Mouse (Mus musculus) T-cell, adult 2 months (primary cell): ENCODE results near the gene Ptgs2.

ENCODE experiments used
- DNase-seq: peaks from one replicate; pipeline ENCODE4 v3.0.0; 2022; ENCODE audit warnings: low spot score

The Ptgs2 gene

DNA sequence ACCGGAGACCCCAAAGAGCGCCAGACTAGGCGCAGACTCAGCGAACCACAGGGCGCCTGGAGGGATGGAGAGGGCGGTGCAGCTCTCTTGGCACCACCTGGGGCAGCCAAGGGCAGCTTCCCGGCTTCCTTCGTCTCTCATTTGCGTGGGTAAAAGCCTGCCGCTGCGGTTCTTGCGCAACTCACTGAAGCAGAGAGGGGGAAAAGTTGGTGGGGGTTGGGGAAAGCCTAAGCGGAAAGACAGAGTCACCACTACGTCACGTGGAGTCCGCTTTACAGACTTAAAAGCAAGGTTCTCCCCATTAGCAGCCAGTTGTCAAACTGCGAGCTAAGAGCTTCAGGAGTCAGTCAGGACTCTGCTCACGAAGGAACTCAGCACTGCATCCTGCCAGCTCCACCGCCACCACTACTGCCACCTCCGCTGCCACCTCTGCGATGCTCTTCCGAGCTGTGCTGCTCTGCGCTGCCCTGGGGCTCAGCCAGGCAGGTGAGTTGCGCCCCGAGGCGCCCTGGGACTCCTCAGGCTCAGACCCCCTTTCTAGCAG lies at the start of gene Ptgs2:
Gene Ptgs2 (plus strand): TSS at position 242 of the 544 bp plus-strand sequence.
- no peak for DNase-seq

DNA sequence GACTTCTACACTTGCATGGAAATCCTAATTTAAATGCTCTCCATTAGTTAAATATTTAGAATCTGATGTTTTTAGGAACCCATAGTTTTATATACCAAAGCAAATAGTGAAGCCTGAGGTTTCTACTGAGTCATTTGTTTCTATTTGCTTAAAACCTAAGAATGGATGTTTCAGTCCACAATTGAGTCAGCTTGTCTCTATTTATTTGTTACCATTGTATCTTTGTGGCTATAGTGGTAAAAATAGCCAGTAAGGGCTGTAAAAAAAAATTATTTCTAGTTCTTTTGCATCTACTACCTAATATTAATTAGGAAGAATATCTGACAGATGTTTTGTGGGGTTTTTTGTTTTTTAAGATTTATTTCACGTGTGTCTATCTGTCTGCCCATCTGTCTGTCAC lies 49.6 kb upstream of the Ptgs2 start:
- DNase-seq = no peak

DNA sequence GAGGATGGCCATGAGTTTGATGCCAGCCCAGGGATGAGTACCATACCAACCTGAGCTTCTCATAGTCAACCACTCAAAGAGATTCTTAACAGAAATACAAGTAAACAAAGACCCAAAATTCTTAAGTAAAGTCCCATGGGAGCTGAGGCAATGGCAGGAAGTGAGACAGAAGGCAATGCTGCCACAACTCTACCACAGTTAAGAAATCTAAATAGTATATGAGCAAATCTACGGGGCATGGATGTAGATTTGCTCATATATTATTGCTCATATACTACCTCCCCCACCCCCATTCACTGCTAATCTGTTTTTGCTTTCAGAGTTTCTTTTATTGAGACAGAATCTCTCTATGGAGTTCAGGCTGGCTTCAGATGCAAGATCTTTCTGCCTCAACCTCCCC lies 34.1 kb upstream of the Ptgs2 start:
- no peak for DNase-seq

DNA sequence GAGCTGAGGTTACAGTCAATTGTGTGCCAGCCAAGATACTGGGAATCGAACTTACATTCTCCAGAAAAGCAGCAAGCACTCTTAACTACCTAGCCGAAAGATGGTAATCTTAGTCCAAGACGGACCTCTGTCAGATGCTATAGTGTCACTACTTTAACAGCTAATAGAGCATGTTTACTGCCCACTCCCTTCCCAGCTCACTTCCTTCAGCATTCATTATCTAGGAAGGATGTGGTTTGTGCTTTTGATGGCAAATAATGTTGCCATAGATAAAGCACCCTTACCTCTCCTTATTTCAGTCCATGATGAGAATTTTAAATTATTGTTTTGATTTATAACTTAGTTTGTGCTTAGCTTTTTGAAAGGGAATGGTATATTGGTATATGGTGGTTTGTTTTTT lies 27.0 kb upstream of the Ptgs2 start:
- no peak for DNase-seq

DNA sequence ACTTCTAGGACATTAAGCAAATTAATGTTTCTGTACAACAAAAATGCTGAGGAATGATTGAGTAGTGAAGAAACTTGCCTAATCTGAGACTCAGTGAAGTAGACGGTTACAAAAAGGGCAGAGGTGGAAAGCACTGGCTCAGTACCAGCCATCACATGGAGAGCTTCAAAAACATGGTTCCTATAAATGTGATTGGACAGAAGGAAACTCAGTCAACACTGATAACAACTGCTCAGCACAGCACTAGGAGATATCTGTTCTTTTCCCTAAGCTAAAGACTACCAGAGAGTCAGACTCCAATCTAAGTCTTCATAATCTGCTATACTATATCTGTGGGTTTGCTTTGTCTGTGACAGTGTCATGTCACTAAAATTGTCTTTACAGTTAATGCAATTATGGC lies 25.2 kb upstream of the Ptgs2 start:
- DNase-seq = no peak

DNA sequence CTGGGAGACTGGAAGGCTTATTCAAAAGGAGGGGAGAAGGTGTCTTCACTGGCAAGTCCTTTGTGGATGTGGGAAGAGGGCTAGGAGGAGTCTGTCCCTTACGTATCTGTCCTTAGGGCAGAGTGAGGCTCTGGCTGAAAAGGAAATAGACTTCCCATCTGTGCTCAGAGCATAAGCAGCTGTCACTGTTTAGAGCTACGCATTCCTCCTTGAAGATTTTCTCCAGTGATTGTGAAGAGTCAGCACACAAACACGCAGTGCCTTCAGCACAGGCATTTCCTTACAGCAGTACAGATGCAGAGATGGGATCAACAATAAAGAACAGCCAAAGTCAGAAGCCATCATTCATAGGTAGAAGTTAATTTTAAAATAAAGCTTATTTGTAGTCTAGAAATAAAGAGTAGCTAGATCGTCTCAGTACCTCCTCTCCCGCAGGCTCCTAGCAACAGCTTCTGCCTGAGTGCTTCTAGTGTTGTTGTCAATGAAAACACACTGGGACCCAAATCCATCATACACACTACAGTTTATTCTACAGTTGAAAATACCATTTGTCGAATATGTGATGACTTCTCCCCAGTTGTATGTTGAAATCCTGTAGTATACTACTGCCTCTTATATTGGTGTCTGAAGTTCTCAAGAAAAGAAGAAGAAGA lies 10.7 kb upstream of the Ptgs2 start:
- no peak for DNase-seq

DNA sequence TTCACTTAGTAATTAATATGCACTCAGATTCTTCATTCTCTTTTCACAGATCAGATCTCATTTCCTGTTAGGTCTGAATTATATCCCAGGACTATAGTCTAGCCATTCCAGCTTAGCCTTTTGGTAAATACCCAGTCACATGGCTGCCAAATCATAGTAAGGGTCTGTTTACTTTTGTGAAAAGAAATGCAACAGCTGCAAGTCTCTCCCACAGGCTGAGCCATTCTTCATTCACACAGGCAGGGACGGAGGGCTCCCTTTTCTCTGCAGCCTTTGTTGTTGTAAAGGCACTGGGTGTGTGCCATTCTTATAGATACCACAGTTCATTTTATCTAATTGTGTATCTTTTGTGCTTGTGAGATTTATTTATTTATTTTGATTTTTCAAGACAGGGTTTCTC lies 9.6 kb upstream of the Ptgs2 start:
- no peak for DNase-seq

DNA sequence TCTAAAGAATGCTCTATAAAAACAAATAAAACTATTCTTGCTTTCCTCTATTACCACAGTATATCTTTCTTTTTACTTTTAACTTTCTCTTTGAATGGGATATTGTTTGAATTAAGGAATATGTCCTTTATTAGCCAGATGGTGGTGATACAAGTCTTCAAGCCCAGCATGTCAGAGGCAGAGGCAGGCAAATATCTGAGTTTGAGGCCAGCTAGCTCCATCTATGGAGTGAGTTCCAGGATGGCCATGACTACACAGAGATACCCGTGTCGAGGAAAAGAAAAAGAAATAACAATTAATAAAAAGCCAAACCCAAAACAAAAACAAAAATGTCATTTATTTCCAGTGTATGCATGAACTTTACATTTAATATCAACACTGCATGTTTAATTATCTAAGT lies 2.8 kb upstream of the Ptgs2 start:
- no peak for DNase-seq

DNA sequence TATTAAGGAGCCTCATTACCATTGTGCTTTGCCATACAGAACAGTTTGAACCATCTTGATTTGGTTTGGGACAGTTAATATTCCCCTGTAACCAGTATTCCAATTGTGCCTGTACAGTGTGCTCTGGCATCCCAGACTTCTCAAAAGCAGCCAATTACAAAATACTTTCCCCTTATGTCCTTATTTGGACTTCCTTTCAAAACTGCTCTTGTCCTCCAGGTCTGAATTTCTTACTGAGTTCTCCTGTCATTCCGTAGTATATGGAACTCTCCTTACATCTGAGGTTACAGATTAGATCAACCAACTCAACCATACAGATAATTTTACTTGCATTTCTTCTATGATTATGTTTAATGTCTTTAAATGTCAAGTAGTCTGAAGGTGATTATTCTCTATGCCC lies 2.1 kb upstream of the Ptgs2 start:
- DNase-seq = no peak

DNA sequence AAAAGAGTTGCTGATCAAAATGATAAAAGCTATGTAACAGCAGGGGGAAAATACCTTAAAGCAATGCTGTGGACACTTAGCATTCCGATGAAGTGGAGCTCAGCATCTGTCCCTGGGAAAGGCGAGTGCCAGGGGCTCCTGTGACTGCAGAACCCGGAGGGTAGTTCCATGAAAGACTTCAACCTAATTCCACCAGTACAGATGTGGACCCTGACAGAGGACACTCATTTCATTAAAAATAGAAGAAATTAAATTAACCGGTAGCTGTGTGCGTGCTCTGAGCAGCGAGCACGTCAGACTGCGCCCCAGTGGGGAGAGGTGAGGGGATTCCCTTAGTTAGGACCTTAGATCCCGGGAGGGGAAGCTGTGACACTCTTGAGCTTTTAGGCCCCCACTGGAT lies 457 bp upstream of the Ptgs2 start:
- DNase-seq = no peak

DNA sequence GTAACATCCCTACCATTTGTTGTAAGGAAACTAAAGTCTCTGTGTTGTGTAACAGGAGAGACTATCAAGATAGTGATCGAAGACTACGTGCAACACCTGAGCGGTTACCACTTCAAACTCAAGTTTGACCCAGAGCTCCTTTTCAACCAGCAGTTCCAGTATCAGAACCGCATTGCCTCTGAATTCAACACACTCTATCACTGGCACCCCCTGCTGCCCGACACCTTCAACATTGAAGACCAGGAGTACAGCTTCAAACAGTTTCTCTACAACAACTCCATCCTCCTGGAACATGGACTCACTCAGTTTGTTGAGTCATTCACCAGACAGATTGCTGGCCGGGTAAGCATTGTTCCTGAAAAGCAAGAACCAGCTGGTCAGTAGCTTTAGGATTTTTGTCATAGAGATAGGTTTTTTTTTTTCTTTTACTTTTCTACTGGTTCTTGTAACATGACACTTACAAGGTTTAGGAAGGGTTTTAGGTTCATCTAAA lies 4.4 kb downstream of the Ptgs2 start:
- no peak for DNase-seq

DNA sequence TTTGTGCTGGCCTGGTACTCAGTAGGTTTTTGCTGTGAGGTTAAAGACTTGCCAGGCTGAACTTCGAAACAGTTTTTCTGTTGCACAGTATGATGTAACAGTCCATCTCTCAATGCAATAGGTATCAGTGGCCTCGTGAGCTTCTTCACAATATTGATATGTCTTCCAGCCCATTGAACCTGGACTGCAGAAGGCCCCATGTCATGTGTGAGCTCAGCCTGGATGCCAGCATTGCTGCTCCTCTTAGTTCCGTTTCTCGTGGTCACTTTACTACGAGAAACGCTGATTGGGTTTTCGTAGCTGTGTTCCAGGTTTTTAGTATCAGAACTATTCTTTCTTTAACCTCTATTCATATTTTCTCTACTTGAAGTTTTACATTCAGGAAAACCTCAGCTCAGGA lies 6.9 kb downstream of the Ptgs2 start:
- DNase-seq = no peak

DNA sequence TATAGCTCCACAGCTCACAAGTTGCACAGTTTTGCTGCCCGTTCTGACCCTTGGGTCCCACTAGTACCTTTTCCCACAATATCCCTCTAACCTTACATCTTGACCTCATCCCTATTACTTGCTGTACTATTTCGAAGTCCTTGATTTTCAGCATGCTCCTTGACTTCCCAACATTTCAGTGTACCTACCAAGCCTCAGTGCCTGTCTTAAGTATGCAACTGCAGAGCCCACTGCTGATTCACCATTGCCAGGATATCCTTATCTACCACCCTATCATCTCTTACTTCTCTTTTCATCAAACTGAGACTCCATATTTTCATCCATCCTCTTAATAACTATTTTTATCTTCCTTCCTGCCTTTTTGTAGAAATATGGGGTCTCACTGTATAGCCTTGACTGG lies 9.8 kb downstream of the Ptgs2 start:
- no peak for DNase-seq

DNA sequence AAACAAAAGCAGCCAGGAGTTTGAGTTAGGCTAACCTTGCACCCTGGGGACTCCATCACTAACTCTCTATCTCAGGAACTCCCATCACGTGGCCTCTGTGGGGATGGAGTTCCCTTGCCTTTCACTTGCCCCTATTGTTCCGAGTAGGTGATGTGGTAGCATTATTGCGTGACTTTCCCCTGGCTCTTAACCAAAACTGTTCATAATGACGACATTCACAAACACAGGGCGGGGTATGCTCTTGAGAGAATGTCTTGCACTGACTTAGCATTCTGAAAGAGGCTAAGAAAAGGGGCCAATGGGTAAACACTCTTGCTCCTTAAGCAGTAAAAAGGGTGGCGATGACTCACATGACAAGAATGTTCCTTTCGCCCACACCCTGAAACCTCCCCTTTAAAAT lies 15.5 kb downstream of the Ptgs2 start:
- DNase-seq = no peak

DNA sequence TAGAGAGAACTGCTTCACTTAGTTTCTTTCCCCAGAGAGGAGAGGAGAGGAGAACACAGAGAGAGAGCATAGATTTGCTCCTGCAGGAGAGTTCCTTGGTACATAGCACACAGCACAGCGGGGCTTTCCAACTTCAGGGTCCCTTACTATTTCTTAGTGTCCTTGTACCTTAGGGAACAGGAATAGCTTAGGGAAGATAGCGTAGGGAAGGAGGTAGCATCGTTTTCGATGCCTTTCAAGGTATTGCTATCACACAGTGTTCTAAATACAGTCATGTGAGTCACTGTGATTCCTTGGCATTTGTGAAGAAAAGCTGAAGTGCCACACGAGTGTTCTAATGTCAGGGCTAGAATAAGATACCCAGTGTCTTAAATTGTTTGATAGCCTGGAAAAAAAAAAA lies 18.5 kb downstream of the Ptgs2 start:
- no peak for DNase-seq

DNA sequence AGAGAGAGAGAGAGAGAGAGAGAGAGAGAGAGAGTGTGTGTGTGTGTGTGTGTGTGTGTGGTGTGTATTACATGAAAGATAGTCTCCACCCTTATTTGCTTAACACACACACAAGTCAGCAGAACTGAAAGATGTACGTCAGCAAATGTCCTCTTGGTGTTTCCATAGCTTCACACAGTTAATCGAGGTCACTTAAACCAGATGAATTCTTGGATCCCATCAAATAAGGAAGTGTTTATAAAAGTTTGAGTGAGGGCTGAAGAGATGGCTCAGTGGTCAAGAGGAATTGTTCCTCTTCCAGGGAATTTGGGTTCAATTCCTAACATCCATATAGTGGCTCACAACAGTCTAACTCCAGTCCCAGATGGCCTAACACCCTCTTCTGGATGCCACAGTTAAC lies 25.7 kb downstream of the Ptgs2 start:
- DNase-seq = no peak

DNA sequence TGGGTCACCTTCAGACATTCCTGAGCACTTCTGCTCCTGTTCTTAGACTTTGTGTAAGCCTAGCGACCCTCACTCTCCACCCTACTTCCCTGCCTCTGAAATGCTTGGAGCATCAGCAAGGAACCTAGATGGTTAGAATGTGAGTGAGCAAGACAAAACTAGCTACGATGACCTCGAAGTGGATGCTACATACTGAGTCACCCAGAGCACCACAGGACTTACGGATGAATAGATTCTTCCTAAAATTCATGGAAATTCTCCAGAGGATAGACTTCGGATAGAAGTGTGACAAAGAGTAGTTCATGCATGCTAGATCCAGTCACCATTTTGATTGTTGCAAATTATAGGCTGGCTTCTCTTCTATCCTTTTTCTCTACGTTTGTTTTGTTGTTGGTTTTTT lies 30.2 kb downstream of the Ptgs2 start:
- no peak for DNase-seq

DNA sequence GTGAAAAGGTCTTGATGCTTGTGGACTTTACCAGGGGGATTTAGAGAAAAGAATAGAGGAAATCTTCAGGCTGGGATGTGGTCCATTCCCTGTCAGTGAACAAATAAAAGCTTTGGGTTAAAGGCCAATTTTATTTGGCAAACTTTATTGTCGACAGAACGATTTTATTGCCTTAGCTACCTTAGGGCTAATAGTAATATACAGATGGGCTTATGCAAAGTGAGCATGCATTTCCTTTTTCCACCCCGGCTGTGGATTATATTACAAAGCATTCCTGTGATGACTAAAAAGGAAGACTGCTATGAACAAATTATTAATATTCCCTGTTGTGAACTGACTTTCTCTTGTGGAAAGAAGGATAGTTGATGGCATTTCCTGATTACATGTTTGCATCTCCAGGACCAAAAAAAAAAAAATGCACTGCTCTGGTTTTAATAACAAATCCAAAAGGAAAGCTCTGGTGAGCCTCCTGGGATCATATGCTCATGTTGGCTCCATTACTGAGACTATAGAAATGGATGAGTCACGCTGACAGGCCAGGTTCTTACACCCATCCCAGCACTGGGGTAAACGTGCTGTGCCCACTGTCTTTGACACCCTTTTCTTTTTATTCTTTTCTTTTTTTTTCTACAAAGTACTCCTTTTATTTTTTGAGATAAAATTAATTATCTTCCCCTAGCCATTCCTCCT lies 30.9 kb downstream of the Ptgs2 start:
- DNase-seq = no peak

DNA sequence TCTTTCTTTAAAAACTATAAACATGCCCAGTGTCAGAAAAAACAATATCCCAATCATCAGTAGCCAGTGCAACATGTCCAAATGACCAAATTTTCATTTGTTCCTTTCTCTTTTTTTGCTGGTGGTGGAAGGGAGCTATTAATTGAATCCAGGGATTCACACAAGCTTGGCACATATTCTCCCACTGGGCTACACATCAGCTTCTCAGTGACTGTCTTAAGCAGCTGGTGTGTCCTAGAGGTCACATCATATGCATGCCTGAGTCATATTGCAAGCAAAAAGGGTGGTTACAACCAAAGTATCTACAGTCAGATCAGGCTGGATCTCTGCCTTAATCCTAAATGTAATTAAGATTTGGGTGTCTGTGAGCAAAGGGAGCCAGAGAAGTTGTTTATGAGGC lies 35.5 kb downstream of the Ptgs2 start:
- DNase-seq = no peak

DNA sequence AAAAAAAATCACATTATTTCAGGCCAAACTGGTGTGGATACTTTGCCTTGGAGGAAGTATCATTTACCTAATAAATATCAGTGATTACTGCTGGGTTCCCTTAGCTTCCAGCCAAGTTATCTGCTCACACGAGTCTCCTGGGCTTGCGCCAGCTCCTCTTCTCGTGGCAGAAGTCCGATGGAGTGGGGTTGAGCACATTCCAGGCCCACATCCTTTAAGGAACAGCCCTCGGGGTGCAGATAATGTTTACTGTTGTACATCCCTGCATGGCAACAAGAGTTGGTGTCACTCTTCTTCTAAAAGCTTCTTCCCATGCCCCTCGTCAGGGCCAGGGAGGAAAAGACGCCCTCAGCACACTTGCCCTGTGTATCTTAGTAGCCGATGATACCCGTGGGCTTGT lies 39.9 kb downstream of the Ptgs2 start:
- no peak for DNase-seq

DNA sequence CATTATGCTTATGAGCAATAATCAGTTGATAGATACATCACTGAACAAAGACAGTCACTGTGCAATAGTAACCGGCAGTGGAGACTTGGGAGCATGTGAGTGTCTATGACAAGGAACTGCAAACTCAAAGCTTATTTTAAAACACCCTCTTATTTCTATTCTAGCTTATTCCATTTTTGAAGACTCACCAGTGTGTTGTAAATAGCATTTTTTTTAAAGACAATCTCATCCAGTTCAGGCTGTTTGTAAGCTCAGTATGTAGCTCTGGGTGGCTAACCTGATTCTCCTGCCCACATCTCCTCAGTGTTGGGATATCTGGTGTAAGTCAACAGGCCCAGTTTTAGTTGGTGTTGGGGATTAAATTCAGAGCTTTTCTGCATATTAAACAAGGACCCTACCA lies 42.1 kb downstream of the Ptgs2 start:
- no peak for DNase-seq

DNA sequence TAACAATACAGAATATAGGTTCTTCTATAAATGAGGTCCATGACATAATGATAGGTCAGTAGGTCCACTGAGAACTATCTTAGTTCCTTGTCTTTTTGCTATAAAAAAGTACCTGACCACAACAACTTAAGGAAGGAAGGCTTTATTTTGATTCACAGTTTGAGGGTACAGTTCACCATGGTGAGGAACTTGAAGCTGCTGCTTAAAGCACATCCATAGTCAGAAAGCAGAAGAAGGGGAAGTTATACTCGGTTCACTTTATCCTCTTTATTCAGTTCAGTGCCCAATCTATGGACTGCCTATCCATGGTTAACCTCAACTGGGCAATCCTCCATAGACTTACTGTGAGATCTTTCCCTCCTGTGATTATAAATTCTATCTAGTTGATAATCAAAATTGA lies 43.7 kb downstream of the Ptgs2 start:
- no peak for DNase-seq

DNA sequence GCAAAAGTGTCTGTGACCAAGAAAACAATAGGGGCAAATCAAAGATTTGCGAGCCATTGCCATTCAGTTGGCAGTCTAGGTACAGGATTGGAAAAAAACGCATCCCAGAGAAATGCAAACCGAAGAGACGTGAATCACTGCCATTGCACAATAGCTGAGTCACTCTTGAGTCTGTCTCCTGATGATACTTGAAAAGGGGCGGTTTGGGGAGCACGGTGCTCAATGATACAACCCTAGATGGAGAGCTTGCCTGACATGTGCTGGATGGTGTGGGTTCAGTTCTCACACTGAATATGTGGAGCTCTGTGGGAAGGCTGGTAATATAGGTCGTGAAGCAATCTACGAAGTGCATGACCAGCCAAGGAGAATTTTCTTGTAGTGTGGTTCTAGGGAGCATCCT lies 45.2 kb downstream of the Ptgs2 start:
- no peak for DNase-seq

DNA sequence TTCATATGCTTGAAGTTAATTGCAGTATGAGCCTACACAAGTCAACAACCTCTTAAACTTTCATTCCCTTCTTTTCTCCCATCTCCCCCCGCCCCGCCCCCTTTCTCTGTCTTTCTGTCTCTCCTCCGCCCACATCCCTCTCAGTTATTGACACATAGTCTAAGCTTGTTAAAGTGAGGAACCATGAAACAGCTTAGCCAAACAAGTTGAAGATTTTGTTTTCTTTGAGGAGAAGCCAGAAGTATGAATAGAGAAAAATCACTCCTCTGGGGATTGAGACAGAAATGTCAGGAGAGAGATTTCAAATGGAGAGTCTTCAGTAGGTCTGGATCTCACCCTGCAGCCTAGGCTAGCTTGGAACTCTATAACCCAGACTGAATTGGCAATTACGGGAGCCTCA lies 47.4 kb downstream of the Ptgs2 start:
- no peak for DNase-seq
